25 mouse cellular contexts compared by ENCODE assay signal in genomic region chr16:81434559-81434958, GRCm38 (mm10).
A peak's percentile ranks its signal among the peaks of the same experiment; 100 is the strongest.
DNase-seq lines count a peak whose midpoint lies in the region; ATAC-seq and TF ChIP-seq lines count a peak whose summit lies in the region.
"Had no signal": no experiment of that assay in that cellular context is flagged by ENCODE, and none has a peak within 500 bp of the region (broad histone marks: within the 10 kb centered on the region; RNA-seq: fewer than 3 reads in every experiment).

No protein-coding gene starts in this region.

- no peaks in the 10 kb centered on the region for H3K9me3 ChIP-seq in forebrain, embryonic 16.5 days (ENCODE audit: control insufficient read depth, low read length)
- H3K9me3 ChIP-seq in forebrain, embryonic 12.5 days, result no peaks in the 10 kb centered on the region
- no peaks in the 10 kb centered on the region for H3K9me3 ChIP-seq in liver, embryonic 12.5 days (replicated peaks)
- no peaks in the 10 kb centered on the region for H3K9me3 ChIP-seq in liver, embryonic 14.5 days (ENCODE audit: control insufficient read depth, low read length)
- H3K9me3 ChIP-seq: forebrain, embryonic 15.5 days; G1E; limb, embryonic 13.5 days; midbrain, embryonic 13.5 days had no signal

- no peak overlapping the region for H3K27ac ChIP-seq in forebrain, embryonic 16.5 days (ENCODE audit: low read length)
- H3K27ac ChIP-seq in forebrain, embryonic 12.5 days, result no peak overlapping the region
- no peak overlapping the region for H3K27ac ChIP-seq in liver, embryonic 12.5 days
- H3K27ac ChIP-seq in liver, embryonic 14.5 days, result no peak overlapping the region
- H3K27ac ChIP-seq: forebrain, embryonic 15.5 days; layer of hippocampus, adult 2 months; limb, embryonic 13.5 days; midbrain, embryonic 13.5 days had no signal

- WGBS in forebrain, embryonic 16.5 days, result 79% methylated on average over 7 of the region's 7 CpGs
- WGBS in forebrain, embryonic 12.5 days, result 91% methylated on average over 7 of the region's 7 CpGs
- WGBS in liver, embryonic 12.5 days (ENCODE audit: insufficient replicate concordance), result 65% methylated on average over 7 of the region's 7 CpGs
- WGBS in liver, embryonic 14.5 days (ENCODE audit: insufficient replicate concordance), result 60% methylated on average over 7 of the region's 7 CpGs

- no peak for TF ChIP-seq POLR2A in brain, embryonic 14.5 days (IDR thresholded peaks at IDR 0.05; ENCODE audit: borderline replicate concordance, extremely low read depth, insufficient read depth, insufficient read length, poor library complexity, severe bottlenecking)

- no peaks in the 10 kb centered on the region for H3K4me1 ChIP-seq in forebrain, embryonic 16.5 days (replicated peaks; ENCODE audit: control insufficient read depth, insufficient read depth, low read length)
- H3K4me1 ChIP-seq in forebrain, embryonic 12.5 days, result no peaks in the 10 kb centered on the region
- H3K4me1 ChIP-seq in liver, embryonic 12.5 days, result no peaks in the 10 kb centered on the region
- no peaks in the 10 kb centered on the region for H3K4me1 ChIP-seq in liver, embryonic 14.5 days (replicated peaks; ENCODE audit: control insufficient read depth in 2 of 2, insufficient read depth in 2 of 2, low read length in 1 of 2)
- H3K4me1 ChIP-seq: forebrain, embryonic 15.5 days; limb, embryonic 13.5 days; midbrain, embryonic 13.5 days had no signal

- H3K9ac ChIP-seq in forebrain, embryonic 16.5 days (replicated peaks; ENCODE audit: low read depth, low read length), result no peak overlapping the region
- no peak overlapping the region for H3K9ac ChIP-seq in forebrain, embryonic 12.5 days
- no peak overlapping the region for H3K9ac ChIP-seq in liver, embryonic 12.5 days
- H3K9ac ChIP-seq in liver, embryonic 14.5 days (replicated peaks), result no peak overlapping the region
- H3K9ac ChIP-seq: forebrain, embryonic 15.5 days; limb, embryonic 13.5 days; midbrain, embryonic 13.5 days had no signal

- no peak overlapping the region for H3K4me3 ChIP-seq in forebrain, embryonic 16.5 days (replicated peaks; ENCODE audit: low read length)
- H3K4me3 ChIP-seq in forebrain, embryonic 12.5 days (replicated peaks), result no peak overlapping the region
- H3K4me3 ChIP-seq in liver, embryonic 12.5 days, result no peak overlapping the region
- peak overlapping the region in 1 of 2 experiments; percentile 17; a peak in 1 of 4 replicates for H3K4me3 ChIP-seq in liver, embryonic 14.5 days (ENCODE audit: insufficient read depth in 1 of 2, low read depth in 2 of 2, low read length in 2 of 2)
- H3K4me3 ChIP-seq: erythroblast, embryonic 14.5 days; forebrain, embryonic 15.5 days; layer of hippocampus, adult 2 months; limb, embryonic 13.5 days; midbrain, embryonic 13.5 days had no signal

- H3K27me3 ChIP-seq in forebrain, embryonic 16.5 days (replicated peaks; ENCODE audit: control insufficient read depth, insufficient read depth, low read length), result no peaks in the 10 kb centered on the region
- no peaks in the 10 kb centered on the region for H3K27me3 ChIP-seq in forebrain, embryonic 12.5 days
- H3K27me3 ChIP-seq in liver, embryonic 12.5 days (replicated peaks), result no peaks in the 10 kb centered on the region
- no peaks in the 10 kb centered on the region for H3K27me3 ChIP-seq in liver, embryonic 14.5 days (ENCODE audit: control insufficient read depth, insufficient read depth, low read length)
- H3K27me3 ChIP-seq: forebrain, embryonic 15.5 days; limb, embryonic 13.5 days; midbrain, embryonic 13.5 days had no signal

- ATAC-seq in forebrain, embryonic 16.5 days, result peak; percentile 38; the same call in 1 of the 2 replicates
- no peak for ATAC-seq in forebrain, embryonic 12.5 days (ENCODE audit: low FRiP score)
- ATAC-seq in liver, embryonic 12.5 days, result 0 out of 2 replicates have a peak, but pooled peaks have one; percentile 47
- ATAC-seq in liver, embryonic 14.5 days (ENCODE audit: insufficient read depth), result 0 out of 2 replicates have a peak, but pooled peaks have one; percentile 35
- ATAC-seq: forebrain, embryonic 15.5 days; hindbrain, embryonic 16.5 days; midbrain, embryonic 13.5 days had no signal

- H3K36me3 ChIP-seq in forebrain, embryonic 16.5 days (ENCODE audit: control insufficient read depth, insufficient read depth), result 0 out of 2 replicates have a peak, but pooled peaks cover 2% of the 10 kb centered on the region
- no peaks in the 10 kb centered on the region for H3K36me3 ChIP-seq in forebrain, embryonic 12.5 days (replicated peaks)
- no peaks in the 10 kb centered on the region for H3K36me3 ChIP-seq in liver, embryonic 12.5 days
- no peaks in the 10 kb centered on the region for H3K36me3 ChIP-seq in liver, embryonic 14.5 days (replicated peaks; ENCODE audit: control insufficient read depth, insufficient read depth, low read depth)
- H3K36me3 ChIP-seq: forebrain, embryonic 15.5 days; G1E; limb, embryonic 13.5 days had no signal

- no peak for TF ChIP-seq CTCF in brain, embryonic 14.5 days (IDR thresholded peaks at IDR 0.05; ENCODE audit: borderline replicate concordance, extremely low read depth, insufficient read depth, insufficient read length)
- no peak for TF ChIP-seq CTCF in liver, embryonic 14.5 days (IDR thresholded peaks at IDR 0.05; ENCODE audit: low read depth)

- no peak for TF ChIP-seq EP300 in liver, embryonic 14.5 days (IDR thresholded peaks at IDR 0.05; ENCODE audit: low read depth)

- no peak for DNase-seq in liver
- DNase-seq in brain, embryonic 14.5 days (ENCODE audit: low read depth), result peak; percentile 28
- peak; percentile 5 to 20 (median 10) for DNase-seq in liver, embryonic 14.5 days (ENCODE audit: low read depth in 3 of 3, low spot score in 3 of 3)
- DNase-seq in kidney, postnatal 14 days, result no peak
- no peak for DNase-seq in heart, postnatal 4 days
- DNase-seq: adrenal gland, postnatal 10 days; cerebellum, adult 18-20 months; cerebellum, postnatal 10 days; gastrocnemius, postnatal 10 days; heart, postnatal 14 days; kidney, adult 11 months; kidney, postnatal 36 days; lung, postnatal 36 days; thymus, adult 2 months; thymus, postnatal 36 days had no signal

- H3K4me2 ChIP-seq in forebrain, embryonic 16.5 days (ENCODE audit: low read length), result no peak overlapping the region
- no peak overlapping the region for H3K4me2 ChIP-seq in forebrain, embryonic 12.5 days
- no peak overlapping the region for H3K4me2 ChIP-seq in liver, embryonic 12.5 days
- H3K4me2 ChIP-seq in liver, embryonic 14.5 days (ENCODE audit: low read depth), result no peak overlapping the region
- H3K4me2 ChIP-seq: forebrain, embryonic 15.5 days; limb, embryonic 13.5 days; midbrain, embryonic 13.5 days had no signal

Comparison
In these comparisons a context has a peak if more than half of its experiments do, and no peak if none do; other contexts are left out.
1. DNase-seq: peak in brain, embryonic 14.5 days (single experiment) and liver, embryonic 14.5 days (3 of 3); none in liver (single experiment), kidney, postnatal 14 days (single experiment) and heart, postnatal 4 days (single experiment).